Mouse (Mus musculus): ENCODE measurements around the gene Rassf10. TPM values are rescaled to one million over a fixed set of nuclear protein-coding genes. Genes with fewer than 3 reads are reported as not detected.

The Rassf10 gene
- polyA plus RNA-seq (2017; shearing (Covaris generic)) = not detected

GRCm38 (mm10) chr7:112953777-112954291 lies at the start of gene Rassf10:
Gene Rassf10, plus strand, starts transcription at chr7:112953962.

Measured in activated CD4-positive, CD25-positive, alpha-beta regulatory T cell, adult 9 weeks (primary cell).